Mouse (Mus musculus) adrenal gland, adult 2 months (tissue): ENCODE results near the gene Olfr97. TPM values are rescaled to one million over a fixed set of nuclear protein-coding genes. Genes with fewer than 3 reads are reported as not detected.

Source experiments
- DNase-seq: peaks from one replicate; pipeline ENCODE4 v3.0.0; 2021
- polyA plus RNA-seq: library from polyadenylated mRNA; depleted of rRNA; stranded (reverse); fragments of >200 nt; gene quantifications from 2 replicates; pipeline ENCODE4 v1.2.3, GENCODE M21; 2012; rRNA removed
- total RNA-seq, 2 experiments: library from RNA; stranded (reverse); gene quantifications; 2 replicates each; pipeline ENCODE4 v1.2.3; 2021

Gene Olfr97
- total and polyA plus RNA-seq, 3 experiments = not detected

- DNase-seq = peak; percentile 57
These were observed 40.0 kb downstream of the Olfr97 start for GRCm38 (mm10) chr17:37196845-37197724.

DNA sequence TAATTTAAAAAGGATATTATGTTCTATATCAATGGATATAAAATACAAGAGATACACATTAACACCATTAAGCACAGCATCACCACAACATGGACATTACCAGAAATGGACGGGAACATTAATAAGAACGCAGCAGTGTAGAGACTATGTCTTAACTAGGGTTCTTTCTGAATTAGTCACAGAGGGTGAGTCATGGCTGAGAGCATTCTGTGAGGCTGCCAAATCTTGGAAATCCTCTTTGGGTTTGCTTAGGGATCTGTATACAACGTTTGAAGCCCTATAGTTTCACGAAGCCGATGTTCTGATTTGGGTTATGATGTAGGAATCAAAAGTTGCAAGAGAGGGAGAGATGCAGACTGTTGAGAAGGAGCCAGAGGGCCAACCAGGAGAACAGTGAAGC, 42.3 kb downstream of the Olfr97 start:
- peak; percentile 48 for DNase-seq

DNA sequence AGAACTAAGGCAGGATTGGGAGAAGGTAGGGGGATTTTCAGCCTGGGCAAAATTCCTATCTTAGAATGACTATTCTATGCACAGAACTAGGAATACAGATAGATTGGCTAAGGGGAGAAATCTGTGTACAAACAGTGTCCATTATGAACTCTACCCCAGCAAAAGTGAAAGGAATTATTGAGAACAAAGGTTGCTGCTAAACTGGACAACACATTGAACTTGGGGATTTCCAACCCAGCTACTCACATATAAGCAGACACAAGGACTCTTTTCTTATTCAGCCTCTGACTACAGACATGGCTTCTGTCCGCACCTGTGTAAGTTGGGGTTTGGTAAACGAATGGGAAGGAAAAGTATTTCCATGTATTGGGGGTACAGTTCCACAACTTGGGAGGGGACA, 43.5 kb downstream of the Olfr97 start, which contains the start of gene Ubd:
Ubd (plus strand) TSS at position 237 of the 400 bp plus-strand sequence.
- no peak for DNase-seq

GRCm38 (mm10) chr17:37193032-37193431, 44.1 kb downstream of the Olfr97 start:
- DNase-seq = no peak

DNA sequence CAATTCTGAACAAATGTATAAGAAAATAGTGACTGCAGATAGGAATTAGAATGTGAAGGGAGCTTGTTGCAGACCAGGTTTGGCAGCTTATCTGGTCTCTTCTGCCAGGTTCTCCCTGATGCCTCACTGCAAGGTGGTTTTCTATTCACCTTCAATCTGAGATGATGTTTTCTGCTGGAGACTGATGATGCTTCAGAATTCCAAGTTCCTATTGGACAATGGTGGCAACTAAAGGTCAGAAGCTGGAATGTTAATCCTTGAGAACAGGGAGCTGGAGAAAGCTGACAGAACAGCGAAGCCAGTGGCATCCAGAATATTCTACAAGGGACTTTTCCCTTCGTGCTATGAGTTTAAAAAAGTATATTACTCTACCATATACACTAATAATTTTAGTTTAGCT, 46.4 kb downstream of the Olfr97 start:
- DNase-seq = peak; percentile 19

DNA sequence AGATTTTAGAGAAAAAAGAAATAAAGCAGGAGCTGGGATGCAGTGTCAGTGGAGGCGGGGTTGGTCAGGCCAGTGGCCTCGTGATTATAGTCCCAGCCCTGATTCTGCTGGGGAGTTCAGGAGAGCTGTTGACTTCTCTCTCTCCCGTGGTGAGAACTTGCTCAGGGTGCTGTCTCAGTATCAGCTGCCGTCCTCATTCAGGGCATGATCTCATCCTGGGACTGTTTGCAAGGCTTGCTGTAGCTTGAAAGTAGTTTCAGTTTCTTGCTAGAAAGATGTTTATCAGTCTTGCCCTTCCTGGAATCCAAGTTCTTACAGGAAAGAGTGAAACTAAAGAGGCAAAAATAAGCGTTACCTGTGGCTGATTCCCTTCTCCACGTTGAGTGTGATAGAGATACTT, 51.7 kb downstream of the Olfr97 start:
- no peak for DNase-seq

Other genes starting within 250 kb of the Olfr97 start
- gene H2-M5, start 247.8 kb downstream of the Olfr97 start, total RNA-seq = not detected
- gene H2-M5, start 247.8 kb downstream of the Olfr97 start, polyA plus RNA-seq = not detected in 2 replicates
- 1 to 10 TPM; 2.0 to 2.1 TPM for gene Zfp57, start 236.2 kb downstream of the Olfr97 start, total RNA-seq
- 0.70 and 0.98 TPM in 2 replicates for gene Zfp57, start 236.2 kb downstream of the Olfr97 start, polyA plus RNA-seq
- not detected for gene Mog, start 213.9 kb downstream of the Olfr97 start, total RNA-seq
- not detected in 2 replicates for gene Mog, start 213.9 kb downstream of the Olfr97 start, polyA plus RNA-seq
- gene Gabbr1, start 191.4 kb downstream of the Olfr97 start, total RNA-seq = 10 to 100 TPM; 22.5 to 25.7 TPM
- gene Gabbr1, start 191.4 kb downstream of the Olfr97 start, polyA plus RNA-seq = 28.3 and 29.1 TPM in 2 replicates
- not detected for gene Olfr90, start 148.8 kb downstream of the Olfr97 start, total RNA-seq
- gene Olfr90, start 148.8 kb downstream of the Olfr97 start, polyA plus RNA-seq = not detected in 2 replicates
- not detected for gene Olfr91, start 139.1 kb downstream of the Olfr97 start, total RNA-seq
- not detected in 2 replicates for gene Olfr91, start 139.1 kb downstream of the Olfr97 start, polyA plus RNA-seq
- gene Olfr92, start 117.2 kb downstream of the Olfr97 start, total RNA-seq = not detected
- gene Olfr92, start 117.2 kb downstream of the Olfr97 start, polyA plus RNA-seq = not detected in 2 replicates
- not detected for gene Olfr93, start 75.8 kb downstream of the Olfr97 start, total RNA-seq
- gene Olfr93, start 75.8 kb downstream of the Olfr97 start, polyA plus RNA-seq = not detected in 2 replicates
- not detected for gene Ubd, start 43.4 kb downstream of the Olfr97 start, total RNA-seq
- not detected in 2 replicates for gene Ubd, start 43.4 kb downstream of the Olfr97 start, polyA plus RNA-seq
- not detected for gene Olfr94, start 36.3 kb downstream of the Olfr97 start, total RNA-seq
- gene Olfr94, start 36.3 kb downstream of the Olfr97 start, polyA plus RNA-seq = not detected in 2 replicates
- not detected for gene Olfr95, start 24.2 kb downstream of the Olfr97 start, total RNA-seq
- not detected in 2 replicates for gene Olfr95, start 24.2 kb downstream of the Olfr97 start, polyA plus RNA-seq
- gene Olfr96, start 17.2 kb downstream of the Olfr97 start, total RNA-seq = not detected
- gene Olfr96, start 17.2 kb downstream of the Olfr97 start, polyA plus RNA-seq = not detected in 2 replicates
- gene Olfr98, start 26.4 kb upstream of the Olfr97 start, total RNA-seq = not detected
- not detected in 2 replicates for gene Olfr98, start 26.4 kb upstream of the Olfr97 start, polyA plus RNA-seq
- 1 to 10 TPM; 3.3 to 6.6 TPM for gene H2-M3, start 32.9 kb upstream of the Olfr97 start, total RNA-seq
- 3.5 and 4.3 TPM in 2 replicates for gene H2-M3, start 32.9 kb upstream of the Olfr97 start, polyA plus RNA-seq
- not detected for gene Olfr99, start 46.1 kb upstream of the Olfr97 start, total RNA-seq
- not detected in 2 replicates for gene Olfr99, start 46.1 kb upstream of the Olfr97 start, polyA plus RNA-seq
- gene Olfr101, start 67.0 kb upstream of the Olfr97 start, total RNA-seq = not detected
- gene Olfr101, start 67.0 kb upstream of the Olfr97 start, polyA plus RNA-seq = not detected in 2 replicates
- not detected for gene Olfr102, start 79.7 kb upstream of the Olfr97 start, total RNA-seq
- gene Olfr102, start 79.7 kb upstream of the Olfr97 start, polyA plus RNA-seq = not detected in 2 replicates
- not detected for gene Olfr103, start 102.4 kb upstream of the Olfr97 start, total RNA-seq
- gene Olfr103, start 102.4 kb upstream of the Olfr97 start, polyA plus RNA-seq = not detected in 2 replicates
- not detected for gene Olfr104-ps, start 122.3 kb upstream of the Olfr97 start, total RNA-seq
- not detected in 2 replicates for gene Olfr104-ps, start 122.3 kb upstream of the Olfr97 start, polyA plus RNA-seq
- not detected for gene Olfr105-ps, start 141.7 kb upstream of the Olfr97 start, total RNA-seq
- gene Olfr105-ps, start 141.7 kb upstream of the Olfr97 start, polyA plus RNA-seq = not detected in 2 replicates
- gene Olfr106-ps, start 153.1 kb upstream of the Olfr97 start, total RNA-seq = not detected
- gene Olfr106-ps, start 153.1 kb upstream of the Olfr97 start, polyA plus RNA-seq = not detected in 2 replicates
- gene Olfr107, start 161.9 kb upstream of the Olfr97 start, total RNA-seq = not detected
- gene Olfr107, start 161.9 kb upstream of the Olfr97 start, polyA plus RNA-seq = not detected in 2 replicates
- gene Olfr108, start 208.2 kb upstream of the Olfr97 start, total RNA-seq = not detected
- not detected in 2 replicates for gene Olfr108, start 208.2 kb upstream of the Olfr97 start, polyA plus RNA-seq
- gene Olfr109, start 221.6 kb upstream of the Olfr97 start, total RNA-seq = not detected
- gene Olfr109, start 221.6 kb upstream of the Olfr97 start, polyA plus RNA-seq = not detected in 2 replicates
- 1 to 10 TPM in 1 of 2 experiments, under 1 TPM in 1; 0.43 to 1.7 TPM for gene H2-M2, start 246.2 kb upstream of the Olfr97 start, total RNA-seq
- 0.62 and 0.90 TPM in 2 replicates for gene H2-M2, start 246.2 kb upstream of the Olfr97 start, polyA plus RNA-seq